Mouse (Mus musculus) large intestine, adult 2 months (tissue): ENCODE data around the gene Gm20517. TPM values are rescaled to one million over a fixed set of nuclear protein-coding genes. Genes with fewer than 3 reads are reported as not detected.

Experiments
- DNase-seq: peaks from one replicate; pipeline ENCODE4 v3.0.0-alpha.2; 2012; ENCODE audit warnings: low read depth, low spot score
- WGBS: fragments of 180-500 bp; shearing (Covaris S2); methylation state at CpG from one replicate; pipeline ENCODE4 v1.1.7; 2018; 5-methylcytosine and 5-hydroxymethylcytosine counted together
- polyA plus RNA-seq: library from polyadenylated mRNA; depleted of rRNA; stranded (reverse); fragments of >200 nt; gene quantifications from 2 replicates; pipeline ENCODE4 v1.2.3, GENCODE M21; 2012

Gm20517 gene
- polyA plus RNA-seq, 1 experiment, result 0.17 TPM

DNA sequence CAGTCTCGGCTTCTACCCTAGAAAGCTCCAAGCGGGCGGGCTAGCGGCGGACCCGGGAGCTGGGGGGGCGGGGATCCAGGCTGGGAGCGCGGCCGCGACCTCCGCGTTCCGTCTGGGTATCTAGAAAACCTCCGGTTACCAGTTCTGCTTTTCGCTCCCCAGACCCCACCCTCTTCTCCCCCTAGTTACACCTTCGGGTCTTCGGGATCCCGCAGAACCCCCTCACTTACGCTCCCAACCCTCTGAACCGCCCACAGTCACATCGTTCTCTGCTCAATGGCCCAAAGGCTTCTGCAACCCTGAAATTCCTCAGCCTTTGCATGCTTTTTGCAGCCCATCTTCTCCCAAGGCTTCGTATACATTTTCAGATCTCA, 83.9 kb downstream of the Gm20517 start:
- DNase-seq, result no peak
- WGBS, result 1% methylated on average over 23 of the region's 23 CpGs

DNA sequence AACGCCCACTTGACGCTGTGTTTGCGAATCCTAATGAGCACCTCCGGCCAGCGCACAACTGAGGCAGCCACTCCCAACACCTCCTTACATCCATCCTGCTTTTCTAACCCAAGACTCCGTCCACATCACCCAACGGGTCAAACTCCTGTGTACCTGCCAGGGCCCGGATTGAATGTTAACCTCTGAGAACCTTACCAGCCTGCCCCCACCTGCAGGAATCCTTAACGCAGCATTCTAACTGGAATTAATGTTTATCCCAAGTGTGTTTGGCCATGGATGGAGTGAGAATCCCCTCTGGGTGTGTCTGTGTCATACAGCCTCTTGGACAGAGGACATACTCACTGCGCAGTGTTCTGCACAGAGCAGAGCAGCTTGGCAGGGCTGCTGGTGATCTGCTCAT, 86.8 kb downstream of the Gm20517 start:
- 92% methylated on average over 10 of the region's 10 CpGs for WGBS

DNA sequence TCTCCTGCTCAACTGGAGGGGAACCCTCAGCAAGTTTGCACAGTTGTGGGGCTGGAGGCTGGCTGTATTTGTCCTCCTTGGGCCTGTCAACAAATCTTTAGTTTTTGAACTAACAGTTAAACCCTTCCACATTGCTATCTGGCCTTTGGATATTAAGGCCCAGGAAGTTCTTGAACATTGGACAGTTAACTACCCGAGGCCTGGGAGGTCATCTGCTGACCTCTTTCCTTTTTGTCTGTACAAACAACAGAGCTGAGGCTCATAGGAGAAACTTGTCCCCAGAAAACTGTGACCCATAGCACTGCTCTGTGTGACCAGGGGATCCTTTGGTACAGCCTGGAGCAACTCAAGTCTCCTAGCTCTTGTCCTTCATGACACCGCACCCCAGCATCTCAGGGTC, 87.7 kb downstream of the Gm20517 start:
- DNase-seq, result no peak

More for the DNA sequence above, 86.8 kb downstream of the Gm20517 start:
- DNase-seq, result no peak

DNA sequence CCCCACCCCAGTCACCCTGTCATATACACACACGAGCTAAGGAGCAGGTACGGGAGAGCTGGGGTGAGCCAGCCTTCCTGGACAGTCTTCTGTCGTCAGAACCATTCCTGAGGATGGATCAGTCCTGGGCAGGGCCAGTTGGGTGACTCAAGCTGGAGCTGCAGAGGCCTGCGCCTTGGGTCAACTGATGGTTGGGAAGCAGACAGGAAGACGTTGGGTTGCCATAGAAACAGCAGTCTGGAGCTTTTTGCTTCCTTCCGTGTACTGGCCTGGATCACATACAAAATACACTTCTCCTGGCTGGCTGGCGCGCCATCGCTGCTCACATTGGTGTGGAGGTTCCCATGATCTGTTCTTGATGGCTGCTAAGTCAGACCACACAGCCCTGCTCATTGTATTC, 90.4 kb downstream of the Gm20517 start:
- no peak for DNase-seq
- WGBS, result 88% methylated on average over 9 of the region's 9 CpGs

More for the DNA sequence above, 87.7 kb downstream of the Gm20517 start:
- WGBS, result 72% methylated on average over 2 of the region's 2 CpGs

DNA sequence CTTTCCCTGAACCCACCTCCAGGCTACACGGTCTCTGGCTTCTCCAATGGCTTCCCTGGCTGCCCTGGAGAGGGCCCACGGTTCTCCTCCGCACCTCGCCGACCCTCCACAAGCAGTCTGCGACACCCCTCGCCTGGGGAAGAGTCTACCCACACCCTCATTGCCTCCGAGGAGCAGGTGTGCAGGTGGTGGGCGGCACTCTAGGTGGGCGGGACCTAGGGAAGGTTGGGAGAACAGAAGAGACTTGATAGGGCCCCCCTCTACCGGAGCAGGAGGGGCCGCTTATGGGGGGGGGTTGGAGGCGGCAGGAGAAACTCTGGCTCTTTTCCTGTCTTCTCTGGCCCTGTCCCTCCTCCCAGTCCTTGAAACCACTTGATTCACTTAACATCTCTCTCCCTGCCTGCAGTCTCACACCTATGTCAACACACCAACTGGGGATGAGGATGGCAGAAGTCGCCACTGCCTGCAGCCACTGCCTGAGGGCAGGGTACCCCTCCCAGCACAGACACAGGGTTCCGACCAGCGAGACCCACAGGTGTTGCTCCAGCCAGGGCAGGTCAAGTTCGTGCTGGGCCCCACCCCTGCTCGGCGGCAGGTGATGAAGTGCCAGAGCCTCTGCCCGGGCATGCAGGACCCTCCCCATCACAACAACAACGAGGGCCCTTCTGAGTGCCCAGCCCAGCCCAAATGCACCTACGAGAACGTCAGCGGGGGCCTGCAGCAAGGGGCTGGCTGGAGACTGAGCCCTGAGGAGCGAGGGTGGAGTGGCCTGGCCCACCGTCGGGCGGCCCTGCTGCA, 91.4 kb downstream of the Gm20517 start:
- DNase-seq, result no peak
- WGBS, result 78% methylated on average over 28 of the region's 28 CpGs

DNA sequence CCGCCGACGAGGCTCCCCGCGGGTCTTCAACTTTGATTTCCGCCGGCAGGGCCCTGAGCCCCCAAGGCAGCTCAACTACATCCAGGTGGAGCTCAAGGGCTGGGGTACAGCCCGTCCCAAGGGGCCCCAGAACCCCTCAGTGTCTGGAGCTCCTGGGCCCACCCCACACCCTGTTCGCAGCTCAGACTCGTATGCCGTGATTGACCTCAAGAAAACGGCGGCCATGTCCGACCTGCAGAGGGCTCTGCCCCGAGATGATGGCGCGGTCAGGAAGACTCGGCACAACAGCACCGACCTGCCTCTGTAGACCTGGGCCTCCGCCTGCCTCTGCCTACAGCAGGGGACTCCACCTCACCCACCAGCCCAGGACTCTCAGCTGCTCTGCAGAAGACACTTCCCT, 92.2 kb downstream of the Gm20517 start:
- WGBS, result 77% methylated on average over 20 of the region's 20 CpGs
- DNase-seq, result no peak

DNA sequence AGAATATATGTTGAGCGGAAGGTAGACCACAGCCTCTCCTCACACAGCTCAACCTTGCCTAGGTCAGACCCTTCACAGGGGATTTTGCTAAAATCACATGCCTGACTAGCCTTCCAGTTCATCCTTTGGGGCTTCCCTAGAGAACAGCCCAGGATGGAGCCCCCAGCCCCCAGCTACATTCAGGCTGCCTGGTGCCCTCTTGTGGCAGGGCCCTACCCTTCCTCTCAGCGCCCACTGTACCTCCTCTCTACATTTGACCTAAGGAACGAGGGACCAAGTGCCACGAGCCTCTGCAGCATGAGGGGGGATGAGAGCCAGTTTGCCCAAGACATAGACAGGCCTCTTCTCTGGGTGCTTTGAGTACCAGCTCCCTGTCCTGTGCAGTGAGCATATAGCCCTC, 93.3 kb downstream of the Gm20517 start:
- no peak for DNase-seq
- 85% methylated on average over 4 of the region's 4 CpGs for WGBS

DNA sequence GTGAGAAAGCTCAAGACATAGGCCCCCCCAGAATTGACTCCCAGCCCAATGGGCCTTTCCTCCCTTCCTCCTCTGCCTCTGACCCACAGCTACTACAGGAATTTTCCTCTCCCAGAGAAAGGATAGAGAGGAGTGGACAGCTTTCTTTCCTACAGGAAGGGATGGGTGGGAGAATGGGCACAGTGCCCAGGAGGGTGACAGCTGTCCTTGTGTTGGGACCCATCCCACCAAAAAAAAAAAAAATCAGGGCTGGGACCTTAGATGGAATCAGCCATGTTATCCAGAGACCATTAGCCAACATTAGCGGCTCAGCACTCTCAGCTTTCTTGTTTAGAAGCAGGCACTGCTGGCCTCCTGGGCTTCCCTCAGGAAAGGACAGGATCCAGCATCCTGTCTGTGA, 94.8 kb downstream of the Gm20517 start:
- WGBS, result 57% methylated on average over 1 of the region's 1 CpGs
- DNase-seq, result no peak

DNA sequence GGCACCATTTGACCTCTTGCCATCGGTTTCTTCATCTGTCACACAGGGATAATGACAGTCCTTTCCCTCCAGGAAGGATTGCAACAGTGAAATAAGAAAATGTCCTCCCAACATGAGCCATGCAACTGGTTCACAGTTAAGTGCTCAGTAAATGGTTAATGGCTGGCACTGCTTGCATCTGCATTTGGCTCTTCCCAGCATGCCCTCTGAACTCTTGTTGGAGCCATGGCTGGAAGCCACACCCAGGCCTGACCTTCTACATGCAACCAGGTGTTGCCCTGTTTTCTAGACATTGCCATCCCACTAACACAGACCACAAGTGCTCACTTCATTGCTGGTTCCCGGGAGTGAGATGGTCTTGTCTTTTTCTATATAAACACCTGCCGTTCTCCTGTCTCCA, 96.6 kb downstream of the Gm20517 start:
- DNase-seq, result no peak
- WGBS, result 74% methylated on average over 3 of the region's 3 CpGs

DNA sequence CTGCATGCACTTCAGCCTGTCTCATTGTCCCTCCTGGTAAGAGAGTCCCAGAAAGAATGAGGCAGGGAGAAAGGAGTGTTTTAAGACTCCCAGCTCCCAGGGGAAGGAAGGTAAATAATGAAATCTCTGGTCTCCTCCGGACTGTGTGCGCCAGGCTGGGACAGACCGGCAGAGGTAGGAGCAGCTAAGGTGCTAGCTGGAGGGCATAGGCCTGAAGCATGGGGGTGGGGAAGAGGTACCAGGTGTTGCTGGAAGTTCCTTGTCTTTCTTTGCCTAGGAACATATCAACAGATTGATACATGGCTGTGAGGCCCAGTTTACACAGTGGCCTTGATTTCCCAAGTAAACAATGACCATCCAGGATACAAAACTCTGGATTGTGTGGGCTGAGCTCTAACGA, 97.6 kb downstream of the Gm20517 start:
- WGBS, result 45% methylated on average over 4 of the region's 4 CpGs
- no peak for DNase-seq

DNA sequence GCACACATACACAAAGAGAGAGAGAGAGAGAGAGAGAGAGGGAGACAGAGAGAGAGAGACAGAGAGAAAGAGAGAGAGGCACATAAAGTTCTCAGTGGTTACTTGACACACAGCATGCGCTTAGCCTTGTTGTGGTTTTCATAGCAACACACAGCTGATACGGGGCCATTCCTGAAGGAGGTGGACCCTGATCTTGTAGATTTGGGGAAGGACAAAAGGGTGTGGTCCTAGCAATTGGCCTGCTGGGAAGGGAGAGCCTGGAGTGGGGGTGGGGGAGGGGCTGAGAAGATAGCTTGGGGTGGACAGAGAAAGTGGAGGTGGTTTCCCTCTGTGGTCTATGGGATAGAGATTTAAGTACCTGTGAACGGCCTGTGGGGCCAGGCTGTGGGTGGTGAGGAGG, 98.6 kb downstream of the Gm20517 start:
- WGBS, result 57% methylated on average over 3 of the region's 3 CpGs
- no peak for DNase-seq

DNA sequence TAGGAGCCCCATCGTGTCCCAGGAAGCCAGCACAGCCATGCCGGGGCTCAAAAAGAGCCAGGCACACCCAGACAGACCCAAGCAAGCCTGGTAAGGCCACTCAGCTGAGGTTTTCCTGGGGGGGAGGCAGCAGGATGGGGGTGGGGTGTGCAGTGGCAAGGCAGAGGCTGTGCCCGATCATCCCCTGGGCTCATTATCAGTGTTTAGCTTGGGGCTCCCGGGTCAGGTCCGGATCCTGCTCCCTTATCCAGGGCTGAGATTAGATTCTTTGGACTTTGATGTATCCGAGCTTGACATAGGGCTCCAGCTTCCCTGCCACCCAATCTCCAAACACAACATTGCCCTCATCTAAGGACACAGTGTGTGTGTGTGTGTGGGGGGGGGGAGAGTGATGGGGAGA, 100.5 kb downstream of the Gm20517 start:
- 68% methylated on average over 6 of the region's 6 CpGs for WGBS
- DNase-seq, result no peak

DNA sequence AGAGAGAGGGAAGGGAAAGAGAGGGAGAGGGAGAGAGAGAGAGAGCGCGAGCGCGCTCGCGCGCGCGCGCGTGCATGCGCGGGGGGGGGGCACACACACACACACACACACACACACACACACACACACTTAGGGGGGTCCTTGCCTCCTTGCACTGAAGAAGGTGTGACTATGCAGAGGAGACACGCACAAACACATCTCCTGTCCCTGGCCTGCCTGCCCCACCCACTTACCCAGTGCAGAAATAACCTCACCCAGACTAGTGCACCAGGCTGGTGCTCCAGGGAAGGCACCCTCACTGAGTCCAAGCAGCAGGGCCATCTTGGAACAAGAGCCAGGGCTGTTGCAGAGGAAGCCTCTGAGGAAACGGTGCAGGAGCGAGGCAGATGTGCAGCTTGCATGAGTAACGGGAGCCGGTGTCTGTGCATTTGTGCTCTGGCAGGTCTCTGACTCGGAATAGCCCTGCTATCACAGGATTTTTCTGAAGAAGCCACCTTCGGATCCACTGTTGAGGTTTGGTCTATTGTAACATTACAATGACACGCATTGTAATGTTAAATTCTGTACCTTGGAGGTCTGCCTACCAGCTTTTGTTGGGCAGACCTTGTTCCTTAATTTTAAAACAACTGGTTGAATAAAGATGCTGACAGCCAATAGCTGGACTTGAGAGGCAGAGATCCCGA, 101.6 kb downstream of the Gm20517 start:
- DNase-seq, result no peak
- WGBS, result 60% methylated on average over 21 of the region's 22 CpGs

DNA sequence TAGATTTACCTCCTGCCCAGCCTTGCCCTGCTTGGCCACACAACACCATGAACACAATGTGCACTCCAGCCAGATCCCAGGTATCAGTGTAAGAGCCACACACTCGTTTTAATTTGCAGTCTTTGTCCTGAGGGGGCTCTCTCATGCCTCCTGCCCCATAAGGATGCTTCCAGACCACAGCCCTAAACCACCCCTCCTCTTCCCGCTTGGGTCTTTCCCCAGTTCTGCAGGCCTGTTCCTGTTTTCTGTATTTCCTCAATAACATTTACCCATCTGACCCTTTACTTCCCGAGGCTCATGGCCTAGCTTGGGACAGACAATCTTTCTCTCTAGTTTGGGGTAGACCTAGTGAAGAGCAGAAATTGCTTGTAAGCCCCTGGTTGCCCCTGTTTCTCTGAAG, 103.6 kb downstream of the Gm20517 start:
- WGBS, result 42% methylated on average over 3 of the region's 3 CpGs

DNA sequence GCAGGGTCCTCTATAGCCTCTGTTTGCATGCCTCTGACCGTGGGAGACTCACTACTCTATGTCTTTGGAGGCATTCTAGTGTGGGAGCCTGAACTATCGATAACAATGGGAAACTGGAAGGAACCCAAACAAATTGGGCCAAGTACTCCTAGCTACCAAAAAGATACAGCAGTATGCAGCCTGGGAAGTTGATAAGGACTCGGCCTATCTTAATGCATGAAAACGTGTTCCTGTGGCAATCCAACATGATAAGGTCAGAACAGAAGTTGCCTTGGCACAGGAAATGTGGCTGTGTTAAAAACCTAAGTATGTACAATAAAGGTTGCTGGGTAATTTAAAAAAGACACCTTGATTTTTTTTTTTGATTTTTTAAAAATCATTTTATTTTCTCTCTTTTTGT, 109.8 kb downstream of the Gm20517 start:
- no peak for DNase-seq
- WGBS, result 81% methylated on average over 4 of the region's 4 CpGs

More for the DNA sequence above, 103.6 kb downstream of the Gm20517 start:
- DNase-seq, result no peak

DNA sequence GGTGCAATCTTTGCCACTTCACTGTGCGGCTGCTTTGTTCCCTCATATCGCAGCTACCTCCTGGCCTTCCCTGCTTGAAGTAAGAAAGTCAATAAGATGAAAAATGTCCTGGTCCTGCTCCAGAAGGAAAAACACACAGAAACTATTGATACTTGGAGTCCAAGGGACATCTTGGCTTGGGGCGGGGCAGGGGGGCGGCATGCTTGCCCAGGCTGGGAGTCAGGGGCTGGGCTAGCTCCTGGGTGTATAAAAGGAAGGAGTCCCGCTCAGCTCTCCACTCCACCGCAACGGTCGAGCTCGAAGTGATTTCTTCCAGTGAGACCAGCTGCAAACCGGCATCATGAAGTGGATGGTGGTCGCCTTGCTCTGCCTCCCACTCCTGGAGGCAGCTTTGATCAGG, 115.2 kb downstream of the Gm20517 start, which contains the start of gene Pgc:
Pgc (plus strand) TSS at position 277 of the 400 bp plus-strand sequence.
- no peak for DNase-seq
- WGBS, result 55% methylated on average over 11 of the region's 11 CpGs

DNA sequence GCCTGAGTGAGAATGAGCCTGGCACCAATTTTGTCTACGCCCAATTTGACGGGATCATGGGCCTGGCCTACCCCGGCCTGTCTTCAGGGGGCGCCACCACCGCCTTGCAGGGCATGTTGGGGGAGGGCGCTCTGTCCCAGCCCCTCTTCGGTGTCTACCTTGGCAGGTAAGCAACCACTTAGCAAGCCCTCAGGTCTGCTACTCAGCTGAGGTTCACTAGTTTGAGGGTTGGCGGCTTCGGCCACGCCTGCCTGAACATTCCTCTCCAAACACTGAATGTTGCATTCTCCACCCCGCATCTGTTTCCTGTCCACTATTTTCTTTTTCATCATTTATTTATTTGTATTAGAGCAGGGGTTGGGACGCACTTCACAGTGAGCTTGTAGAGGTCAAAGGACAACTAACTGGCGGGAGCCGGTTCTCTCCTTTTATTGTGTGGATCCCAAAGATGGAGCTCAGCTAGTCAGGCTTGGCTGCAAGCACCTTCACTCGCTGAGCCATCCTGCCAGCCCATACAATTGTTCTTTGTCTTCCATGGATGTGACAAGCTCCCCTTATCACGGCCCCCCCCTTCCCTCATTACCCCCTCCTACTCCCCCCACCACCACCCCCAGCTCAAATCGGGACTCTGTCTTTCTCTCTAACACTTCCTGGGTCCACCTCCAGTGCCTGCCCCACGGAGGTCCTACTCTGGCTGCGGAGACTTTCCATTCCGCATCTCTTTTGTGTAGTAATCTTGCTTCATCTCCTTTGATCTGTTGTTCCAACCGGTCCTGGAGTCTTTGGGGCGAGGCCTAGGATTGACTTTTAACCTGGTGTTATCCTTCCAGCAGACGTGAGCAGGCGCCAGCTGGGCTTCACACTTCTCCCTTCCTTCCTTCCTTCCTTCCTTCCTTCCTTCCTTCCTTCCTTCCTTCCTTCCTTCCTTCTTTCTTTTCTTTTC, 119.5 kb downstream of the Gm20517 start:
- no peak for DNase-seq
- WGBS, result 44% methylated on average over 24 of the region's 24 CpGs
